Mouse (Mus musculus) stomach, postnatal 0 days (tissue): ENCODE results near the gene Rarb.

ENCODE experiments used
- CTCF ChIP-seq: IDR thresholded peaks from 2 replicates; pipeline ENCODE4 v1.5.1; 2016; ENCODE audit warnings: antibody characterized with exemption, low read depth, mild to moderate bottlenecking, moderate library complexity
- EP300 ChIP-seq: optimal IDR thresholded peaks from 2 replicates; pipeline ENCODE3; 2016; ENCODE audit warnings: antibody characterized with exemption

- no peak for TF ChIP-seq CTCF
- TF ChIP-seq EP300 = no peak
These were observed 215.8 kb downstream of the Rarb start for GRCm38 (mm10) chr14:16603040-16603590.
